Mouse (Mus musculus) CD8-positive naive resting alpha-beta T cell, adult 2 months (primary cell): Measurements from ENCODE around the gene Ywhag.

ENCODE experiments used
- DNase-seq, 2 experiments: peaks; one replicate each; pipeline ENCODE4 v3.0.0; 2022; ENCODE audit warnings: low read depth in 2 of 2, low spot score in 2 of 2

Gene Ywhag

DNA sequence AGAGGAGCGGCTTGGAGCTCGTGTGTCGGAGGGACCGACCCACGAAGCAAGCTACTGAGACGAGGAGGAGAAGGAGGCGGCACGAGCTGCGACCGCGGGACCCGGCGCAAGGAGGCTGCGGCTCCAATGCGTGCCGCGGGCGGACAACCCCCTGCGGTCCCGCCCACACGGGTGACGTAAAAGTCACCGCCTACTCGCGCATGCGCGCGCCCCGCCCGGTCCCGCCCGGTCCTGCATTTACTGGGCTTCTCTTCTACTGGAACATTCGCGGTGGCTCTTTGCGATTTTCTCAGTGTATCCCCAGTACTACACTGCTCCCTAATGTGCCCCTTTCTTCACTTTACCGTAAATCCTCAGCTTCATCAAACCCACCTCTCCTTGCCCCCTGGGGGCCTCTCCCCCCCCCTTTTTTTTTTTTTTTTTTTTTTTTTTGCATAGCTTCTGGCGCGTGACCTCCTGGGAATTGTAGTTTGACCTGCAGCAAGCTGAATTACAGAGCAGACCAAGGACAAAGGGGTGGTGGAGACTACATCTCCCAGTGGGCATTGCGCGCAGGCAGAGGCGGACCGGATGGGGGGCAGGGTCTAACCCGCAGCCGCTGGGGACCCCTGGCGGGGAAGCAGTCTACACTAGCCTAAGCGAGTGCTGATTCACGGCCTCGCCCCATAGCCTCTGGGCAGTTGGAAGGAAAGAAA is at the start of gene Ywhag:
Gene Ywhag, minus strand, starts transcription at position 136 of the 695 bp plus-strand sequence.
- DNase-seq = peak; percentile 96 to 99

- DNase-seq = no peak
These were observed 48.0 kb upstream of the Ywhag start for GRCm38 (mm10) chr5:135982398-135982797.

DNA sequence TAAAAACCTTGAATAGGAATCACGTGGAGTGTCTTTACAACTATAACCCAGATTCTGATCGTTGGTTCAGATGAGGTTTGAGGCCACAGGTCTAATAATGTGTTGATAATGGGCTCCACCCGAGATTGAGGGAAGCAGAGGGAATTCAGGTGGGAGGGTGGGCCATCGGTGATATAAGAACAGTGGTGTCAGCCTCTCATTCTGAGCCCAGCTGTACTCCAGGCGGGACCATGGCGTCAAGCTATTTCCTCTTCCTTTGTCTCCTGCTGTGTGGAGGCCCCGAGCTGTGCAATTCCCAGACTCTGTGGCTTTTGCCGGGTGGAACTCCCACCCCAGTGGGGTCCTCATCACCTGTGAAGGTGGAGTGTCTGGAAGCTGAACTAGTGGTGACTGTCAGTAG is 45.5 kb upstream of the Ywhag start, which contains the start of gene Zp3:
Gene Zp3, plus strand, starts transcription at position 196 of the 400 bp plus-strand sequence.
- DNase-seq = no peak

DNA sequence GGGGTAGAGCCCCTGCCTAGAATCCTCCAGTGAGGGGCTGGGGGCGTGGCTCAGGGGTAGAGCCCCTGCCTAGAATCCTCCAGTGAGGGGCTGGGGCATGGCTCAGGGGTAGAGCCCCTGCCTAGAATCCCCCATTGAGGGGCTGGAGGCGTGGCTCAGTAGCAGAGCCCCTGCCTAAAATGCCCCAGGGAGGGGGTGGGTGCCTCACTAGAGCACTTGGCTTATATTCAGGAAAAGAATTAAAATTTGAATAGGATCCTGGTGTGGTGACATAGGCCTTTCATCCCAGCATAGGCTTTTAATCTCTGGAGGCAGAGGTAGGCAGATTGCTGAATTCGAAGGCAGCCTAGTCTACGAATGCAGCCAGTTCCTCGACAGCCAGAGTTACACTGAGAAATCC is 45.0 kb upstream of the Ywhag start:
- no peak for DNase-seq

GRCm38 (mm10) chr5:135975893-135976668 is 41.7 kb upstream of the Ywhag start:
- no peak for DNase-seq

GRCm38 (mm10) chr5:135974365-135974764 is 39.9 kb upstream of the Ywhag start, which contains the start of gene Ssc4d:
Gene Ssc4d, minus strand, starts transcription at chr5:135974531.
- no peak for DNase-seq

GRCm38 (mm10) chr5:135971876-135972275 is 37.5 kb upstream of the Ywhag start:
- DNase-seq = no peak

DNA sequence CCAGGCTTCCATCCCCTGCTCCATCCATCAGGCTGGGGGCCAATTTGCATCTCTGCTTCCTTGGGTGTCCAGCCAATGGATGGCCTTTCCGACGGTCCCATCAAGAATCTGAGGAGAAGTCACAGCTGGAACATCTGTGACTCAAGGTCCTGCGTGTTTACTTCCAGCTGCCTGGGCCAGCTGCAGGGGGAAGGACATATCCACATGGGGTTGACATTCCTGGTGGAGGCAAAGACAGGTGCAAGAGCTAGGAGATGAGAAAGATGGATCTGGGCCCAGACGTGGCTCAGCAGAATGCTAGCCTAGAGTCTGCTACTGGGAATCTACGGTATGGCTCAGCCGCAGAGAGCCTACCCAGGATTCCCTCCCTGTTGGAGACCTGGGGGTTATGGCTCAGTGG is 35.8 kb upstream of the Ywhag start:
- DNase-seq = no peak

DNA sequence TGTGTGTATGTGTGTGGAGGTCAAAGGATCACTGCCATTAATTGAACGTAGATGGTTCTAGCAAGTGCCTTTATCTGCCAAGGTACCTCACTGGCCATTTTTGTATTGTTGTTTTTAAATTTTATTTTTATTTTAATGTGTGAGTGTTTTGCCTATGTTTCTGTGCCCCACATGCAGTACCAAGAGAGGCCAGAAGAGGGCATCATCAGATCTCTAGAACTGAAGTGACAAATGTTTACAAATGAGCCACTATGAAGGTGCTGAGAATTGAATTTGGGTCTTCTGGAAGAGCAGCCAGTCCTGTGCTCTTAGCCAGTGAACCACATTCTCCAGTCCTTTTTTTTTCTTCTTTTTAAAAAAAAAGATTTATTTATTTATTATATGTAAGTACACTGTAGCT is 34.4 kb upstream of the Ywhag start:
- peak; percentile 69 to 79 for DNase-seq

DNA sequence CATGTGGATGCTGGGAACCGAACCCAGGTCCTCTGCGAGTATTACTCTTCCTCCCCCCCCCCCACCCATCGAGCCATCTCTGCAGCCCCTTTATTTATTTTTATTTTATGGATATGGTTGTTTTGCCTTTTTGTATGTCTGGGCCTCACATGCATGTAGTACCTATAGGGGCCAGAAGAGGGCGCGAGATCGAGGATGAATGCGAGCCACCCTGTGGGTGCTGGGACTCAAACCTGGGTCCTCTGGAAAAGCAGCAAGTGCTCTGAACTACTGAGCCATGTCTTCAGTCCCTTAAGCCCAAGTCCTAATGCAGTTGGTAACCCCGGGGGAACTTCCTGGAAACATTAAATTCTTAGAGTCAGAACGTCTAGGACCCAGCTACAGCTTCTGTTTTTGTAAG is 32.5 kb upstream of the Ywhag start:
- DNase-seq = peak; percentile 34 to 46

DNA sequence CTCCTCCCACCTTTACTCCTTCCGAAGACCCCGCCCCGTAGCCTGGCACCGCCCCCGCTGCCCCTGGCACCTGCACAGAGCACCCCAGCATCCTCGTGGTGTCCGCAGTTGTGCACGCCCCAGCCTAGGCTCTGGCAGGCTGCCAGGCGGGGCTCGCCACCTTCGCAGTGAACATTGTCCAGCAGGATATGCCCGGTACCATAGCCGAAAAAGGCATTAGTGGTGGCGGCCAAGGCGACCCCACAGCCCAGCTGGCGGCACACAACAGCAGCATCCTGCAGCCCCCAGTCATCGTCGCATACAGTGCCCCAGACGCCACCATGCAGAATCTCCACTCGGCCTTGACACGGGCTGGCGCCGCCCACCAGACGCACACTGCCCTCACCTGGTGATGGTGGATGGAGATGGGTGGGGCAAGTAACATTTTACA is 31.1 kb upstream of the Ywhag start:
- DNase-seq = no peak

DNA sequence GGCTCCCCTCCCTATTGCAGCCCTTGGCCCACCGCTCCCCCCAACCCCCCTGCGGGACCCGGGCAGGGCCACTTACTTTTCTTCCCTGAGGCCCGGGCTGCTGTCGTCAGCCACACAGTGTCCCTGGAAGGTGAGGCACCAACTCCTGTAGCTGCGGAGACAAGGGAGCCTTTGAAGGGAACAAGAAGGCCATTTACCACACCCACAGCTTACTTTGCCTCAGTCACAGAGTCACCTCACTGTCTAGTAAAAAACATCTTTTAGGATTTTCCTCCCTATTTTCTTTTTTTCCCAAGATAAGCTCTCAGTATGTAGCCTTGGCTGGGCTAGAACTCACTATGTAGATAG is 28.8 kb upstream of the Ywhag start:
- DNase-seq = no peak

- peak; percentile 96 to 97 for DNase-seq
These were observed 28.3 kb upstream of the Ywhag start for GRCm38 (mm10) chr5:135962492-135963279.

- no peak for DNase-seq
These were observed 27.7 kb upstream of the Ywhag start for GRCm38 (mm10) chr5:135962125-135962491.

DNA sequence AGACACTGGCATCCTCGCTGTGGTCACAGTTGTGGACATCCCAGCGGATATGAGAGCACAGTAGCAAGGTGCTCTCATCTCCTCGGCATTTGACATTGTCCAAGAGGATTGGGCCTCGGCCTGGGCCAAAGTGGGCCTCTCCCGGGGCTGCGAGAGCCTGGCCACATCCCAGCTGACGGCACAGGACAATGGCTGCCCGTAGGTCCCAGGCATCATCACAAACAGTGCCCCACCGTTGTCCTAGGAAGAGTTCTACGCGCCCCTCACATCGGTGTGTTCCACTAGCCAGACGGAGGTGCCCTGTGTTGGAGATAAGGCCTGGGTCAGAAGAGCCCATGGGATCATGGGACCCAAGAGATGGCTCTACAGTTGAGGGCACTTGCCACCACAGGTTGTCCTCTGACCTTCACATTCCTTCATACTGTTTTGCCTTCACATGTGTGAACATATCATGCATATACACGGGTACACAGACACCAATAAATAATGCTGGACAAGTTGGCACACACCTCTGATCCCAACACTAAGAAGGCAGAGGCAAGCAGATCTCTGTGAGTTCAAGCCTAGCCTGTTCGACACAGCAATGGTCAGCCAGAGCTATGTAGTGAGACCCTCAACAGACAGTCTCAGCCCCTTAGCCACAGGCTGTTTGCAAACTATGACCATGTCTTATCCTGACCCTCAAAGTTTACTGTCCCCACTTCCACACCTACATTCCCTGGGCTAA is 26.7 kb upstream of the Ywhag start:
- DNase-seq = no peak

DNA sequence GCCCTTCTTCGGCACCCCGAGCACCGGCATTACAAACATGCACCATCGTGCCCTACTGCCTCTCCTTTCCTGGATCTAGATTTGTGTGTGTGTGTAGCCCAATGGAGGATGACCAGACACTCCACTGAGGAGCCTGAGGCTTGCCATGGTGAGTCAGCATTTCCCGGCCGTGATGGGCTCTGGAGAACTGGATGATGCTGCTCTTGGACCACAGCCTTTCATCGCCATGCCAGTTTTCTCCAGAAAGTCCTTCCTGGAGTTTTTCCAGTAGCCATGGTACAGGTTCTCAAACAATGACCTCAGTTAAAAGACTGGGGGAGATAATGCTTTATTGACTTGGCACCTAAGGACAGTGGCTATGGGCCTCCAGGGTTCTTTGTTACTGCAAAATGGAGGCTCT is 25.5 kb upstream of the Ywhag start:
- DNase-seq = no peak

- no peak for DNase-seq
These were observed 24.0 kb upstream of the Ywhag start for GRCm38 (mm10) chr5:135958367-135958766.

GRCm38 (mm10) chr5:135957207-135957974 is 23.0 kb upstream of the Ywhag start:
- DNase-seq = peak; percentile 81 to 89

DNA sequence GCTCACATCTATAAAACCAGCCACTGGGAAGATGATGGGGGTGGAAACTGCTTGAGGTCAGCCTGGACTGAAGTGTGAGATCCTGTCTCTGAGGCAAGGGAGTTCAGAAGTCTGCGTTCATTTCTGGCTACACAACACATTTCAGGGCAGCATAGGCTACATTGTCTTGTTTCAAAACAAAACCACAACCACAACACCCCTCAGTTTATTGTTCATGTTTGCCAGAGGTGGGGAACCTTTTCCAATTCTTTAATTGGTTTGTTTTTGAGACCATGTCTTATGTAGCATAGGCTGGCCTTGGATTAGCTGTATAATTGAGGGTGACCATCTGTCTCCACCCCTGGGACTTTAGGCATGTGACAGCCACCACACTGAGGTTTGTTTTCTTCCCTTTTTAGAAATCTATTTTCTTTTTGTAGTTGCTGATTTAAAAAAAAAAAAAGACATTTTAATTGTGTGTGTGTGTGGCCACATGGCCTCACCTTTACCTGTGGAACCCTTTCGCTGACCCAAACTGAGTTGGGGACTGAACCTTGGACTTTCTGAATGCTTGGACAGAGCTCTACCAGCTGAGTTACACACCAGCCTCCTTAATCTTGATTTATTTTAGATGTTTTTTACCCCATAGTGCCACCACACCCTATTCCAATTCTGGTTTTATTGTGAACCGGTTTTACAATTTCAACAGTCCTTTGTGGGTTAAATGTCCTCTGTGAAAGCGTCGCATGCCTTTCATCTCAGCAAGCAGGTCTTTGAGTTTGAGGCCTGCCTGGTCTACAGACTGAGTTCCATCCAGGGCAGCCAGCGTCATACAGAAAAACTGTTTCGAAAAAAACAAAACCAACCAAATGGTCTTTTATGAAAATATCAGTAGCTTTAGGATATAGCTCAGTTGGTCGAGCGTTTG is 22.1 kb upstream of the Ywhag start:
- DNase-seq = no peak
